Mouse (Mus musculus): ENCODE results near the gene Acta1.

Acta1 gene

GRCm38 (mm10) chr8:123894502-123895097 lies at the start of gene Acta1:
Gene Acta1 (minus strand): TSS chr8:123894751.
- no peak for DNase-seq

GRCm38 (mm10) chr8:123929026-123929425 lies 34.5 kb upstream of the Acta1 start:
- DNase-seq, result no peak

GRCm38 (mm10) chr8:123925671-123926070 lies 31.1 kb upstream of the Acta1 start:
- DNase-seq, result no peak

- peak; percentile 90 to 94 for DNase-seq
Measured at GRCm38 (mm10) chr8:123924719-123925118, 30.2 kb upstream of the Acta1 start.

- DNase-seq, result no peak
Measured at GRCm38 (mm10) chr8:123914635-123915034, 20.1 kb upstream of the Acta1 start.

- no peak for DNase-seq
Measured at GRCm38 (mm10) chr8:123912265-123912664, 17.7 kb upstream of the Acta1 start.

- no peak for DNase-seq
Measured at GRCm38 (mm10) chr8:123907604-123908003, 13.1 kb upstream of the Acta1 start.

- no peak for DNase-seq
Measured at GRCm38 (mm10) chr8:123902653-123903052, 8.1 kb upstream of the Acta1 start.

- DNase-seq, result no peak
Measured at GRCm38 (mm10) chr8:123899366-123899765, 4.8 kb upstream of the Acta1 start.

GRCm38 (mm10) chr8:123898576-123898975 lies 4.0 kb upstream of the Acta1 start:
- no peak for DNase-seq

- DNase-seq, result no peak
Measured at GRCm38 (mm10) chr8:123896774-123897173, 2.2 kb upstream of the Acta1 start.

GRCm38 (mm10) chr8:123896366-123896761 lies 1.8 kb upstream of the Acta1 start:
- DNase-seq, result no peak

GRCm38 (mm10) chr8:123895680-123896365 lies 1.3 kb upstream of the Acta1 start:
- no peak for DNase-seq

GRCm38 (mm10) chr8:123895230-123895629 lies 679 bp upstream of the Acta1 start:
- DNase-seq, result no peak

- DNase-seq, result no peak
Measured at GRCm38 (mm10) chr8:123893413-123893812, 1.1 kb downstream of the Acta1 start.

- peak; percentile 54 to 61 for DNase-seq
Measured at GRCm38 (mm10) chr8:123892586-123893155, 1.9 kb downstream of the Acta1 start.

GRCm38 (mm10) chr8:123891883-123892585 lies 2.5 kb downstream of the Acta1 start:
- peak; percentile 93 to 94 for DNase-seq

GRCm38 (mm10) chr8:123891271-123891670 lies 3.3 kb downstream of the Acta1 start:
- DNase-seq, result peak; percentile 80 to 85

- no peak for DNase-seq
Measured at GRCm38 (mm10) chr8:123889797-123890196, 4.8 kb downstream of the Acta1 start.

- DNase-seq, result no peak
Measured at GRCm38 (mm10) chr8:123887956-123888355, 6.6 kb downstream of the Acta1 start.

- DNase-seq, result no peak
Measured at GRCm38 (mm10) chr8:123887163-123887562, 7.4 kb downstream of the Acta1 start.

- peak; percentile 63 to 73 for DNase-seq
Measured at GRCm38 (mm10) chr8:123884721-123885565, 9.6 kb downstream of the Acta1 start.

- no peak for DNase-seq
Measured at GRCm38 (mm10) chr8:123883094-123883493, 11.5 kb downstream of the Acta1 start.

Measured in cerebellum, postnatal 14 days (tissue).